Mouse (Mus musculus): Measurements from ENCODE around the gene Rufy1.
"Not testable (repeated sequence)": the region's sequence is repeated elsewhere in the genome, so short reads cannot be mapped to it uniquely, and the experiment has no call there.

The Rufy1 gene

GRCm38 (mm10) chr11:50430277-50431133 lies at the start of gene Rufy1:
TSS of gene Rufy1 (minus strand) at chr11:50431125.
- peak; percentile 89 to 90 for DNase-seq

GRCm38 (mm10) chr11:50478072-50478471 lies 47.1 kb upstream of the Rufy1 start:
- DNase-seq = no peak

GRCm38 (mm10) chr11:50477486-50478070 lies 46.7 kb upstream of the Rufy1 start:
- no peak for DNase-seq

- no peak for DNase-seq
Measured at GRCm38 (mm10) chr11:50476971-50477370, 46.0 kb upstream of the Rufy1 start.

GRCm38 (mm10) chr11:50473933-50474332 lies 43.0 kb upstream of the Rufy1 start:
- no peak for DNase-seq

- no peak for DNase-seq
Measured at GRCm38 (mm10) chr11:50472161-50472939, 41.4 kb upstream of the Rufy1 start.

- no peak for DNase-seq
Measured at GRCm38 (mm10) chr11:50461481-50461880, 30.6 kb upstream of the Rufy1 start.

- no peak for DNase-seq
Measured at GRCm38 (mm10) chr11:50459250-50459649, 28.3 kb upstream of the Rufy1 start.

GRCm38 (mm10) chr11:50457111-50457911 lies 26.4 kb upstream of the Rufy1 start:
- peak in 1 of 2 experiments; percentile 42 for DNase-seq

GRCm38 (mm10) chr11:50456455-50456854 lies 25.5 kb upstream of the Rufy1 start:
- DNase-seq = no peak

GRCm38 (mm10) chr11:50454934-50455333 lies 24.0 kb upstream of the Rufy1 start:
- no peak for DNase-seq

- DNase-seq = no peak
Measured at GRCm38 (mm10) chr11:50450236-50450635, 19.3 kb upstream of the Rufy1 start.

- not testable (repeated sequence) for DNase-seq
Measured at GRCm38 (mm10) chr11:50448163-50448562, 17.2 kb upstream of the Rufy1 start.

GRCm38 (mm10) chr11:50443259-50444065 lies 12.5 kb upstream of the Rufy1 start:
- DNase-seq = no peak

GRCm38 (mm10) chr11:50441637-50442036 lies 10.7 kb upstream of the Rufy1 start:
- peak; percentile 47 to 78 for DNase-seq

GRCm38 (mm10) chr11:50440691-50441090 lies 9.8 kb upstream of the Rufy1 start:
- DNase-seq = no peak

- DNase-seq = no peak
Measured at GRCm38 (mm10) chr11:50439857-50440256, 8.9 kb upstream of the Rufy1 start.

GRCm38 (mm10) chr11:50432896-50433295 lies 2.0 kb upstream of the Rufy1 start:
- DNase-seq = no peak

- no peak for DNase-seq
Measured at GRCm38 (mm10) chr11:50432069-50432440, 1.1 kb upstream of the Rufy1 start.

GRCm38 (mm10) chr11:50431134-50432068 lies 476 bp upstream of the Rufy1 start:
- DNase-seq = peak in 1 of 2 experiments; percentile 41

- no peak for DNase-seq
Measured at GRCm38 (mm10) chr11:50426056-50426455, 4.9 kb downstream of the Rufy1 start.
